Mouse (Mus musculus) forebrain, embryonic 13.5 days (tissue): ENCODE measurements around the gene Ccdc184. TPM values are rescaled to one million over a fixed set of nuclear protein-coding genes. Genes with fewer than 3 reads are reported as not detected.

ENCODE experiments used
- ATAC-seq: fragments of 200-750 bp; cut with Nextera tagmentation; 2 replicates; pipeline ENCODE4 v1.8.0; 2017
- H3K27ac ChIP-seq: fragments of 300-500 bp; sonication (generic); 2 replicates; pipeline ENCODE4 v1.5.1; 2015; ENCODE audit warnings: inconsistent platforms, mild to moderate bottlenecking, moderate library complexity
- H3K27me3 ChIP-seq: fragments of 300-500 bp; sonication (generic); 2 replicates; pipeline ENCODE4 v1.6.1; 2015; ENCODE audit warnings: mild to moderate bottlenecking, inconsistent platforms
- H3K36me3 ChIP-seq: fragments of 300-500 bp; sonication (generic); 2 replicates; pipeline ENCODE4 v1.6.1; 2015; ENCODE audit warnings: mild to moderate bottlenecking, inconsistent platforms; ENCODE audit not compliant: poor library complexity, severe bottlenecking
- H3K4me1 ChIP-seq: fragments of 300-500 bp; sonication (generic); 2 replicates; pipeline ENCODE4 v1.6.1; 2015; ENCODE audit warnings: inconsistent platforms
- H3K4me2 ChIP-seq: fragments of 300-500 bp; sonication (generic); 2 replicates; pipeline ENCODE4 v1.6.1; 2015; ENCODE audit warnings: inconsistent platforms, mild to moderate bottlenecking, moderate library complexity
- H3K4me3 ChIP-seq: fragments of 300-500 bp; sonication (generic); 2 replicates; pipeline ENCODE4 v1.5.1; 2015; ENCODE audit warnings: mild to moderate bottlenecking, inconsistent platforms
- H3K9ac ChIP-seq: fragments of 300-500 bp; sonication (generic); 2 replicates; pipeline ENCODE4 v1.6.1; 2015; ENCODE audit warnings: mild to moderate bottlenecking, inconsistent platforms
- H3K9me3 ChIP-seq: fragments of 300-500 bp; sonication (generic); replicated peaks from 2 replicates; pipeline ENCODE4 v1.6.1; 2016; ENCODE audit warnings: inconsistent platforms
- WGBS: fragments of 180-500 bp; shearing (Covaris S2); methylation state at CpG from one replicate; pipeline ENCODE4 v1.1.7; 2015; 5-methylcytosine and 5-hydroxymethylcytosine counted together
- polyA plus RNA-seq: library from polyadenylated mRNA; unstranded; fragments of >200 nt; fragmentation: Nextera tagmentation; extraction: Ambion mirVana; gene quantifications from 2 replicates; pipeline ENCODE4 v1.2.1, GENCODE M21; 2015

Ccdc184 gene
- polyA plus RNA-seq, 1 experiment from 2014 or later = 19.4 TPM

GRCm38 (mm10) chr15:98157253-98157652 is 9.7 kb upstream of the Ccdc184 start:
- no peak overlapping the region for H3K9ac ChIP-seq
- H3K27me3 ChIP-seq = no peaks in the 10 kb centered on the region
- H3K27ac ChIP-seq = no peak overlapping the region
- no peak overlapping the region for H3K4me3 ChIP-seq
- H3K9me3 ChIP-seq = no peaks in the 10 kb centered on the region
- ATAC-seq = no peak
- no peaks in the 10 kb centered on the region for H3K4me1 ChIP-seq
- H3K4me2 ChIP-seq = no peak overlapping the region
- WGBS = 92% methylated on average over 1 of the region's 1 CpGs
- no peaks in the 10 kb centered on the region for H3K36me3 ChIP-seq

DNA sequence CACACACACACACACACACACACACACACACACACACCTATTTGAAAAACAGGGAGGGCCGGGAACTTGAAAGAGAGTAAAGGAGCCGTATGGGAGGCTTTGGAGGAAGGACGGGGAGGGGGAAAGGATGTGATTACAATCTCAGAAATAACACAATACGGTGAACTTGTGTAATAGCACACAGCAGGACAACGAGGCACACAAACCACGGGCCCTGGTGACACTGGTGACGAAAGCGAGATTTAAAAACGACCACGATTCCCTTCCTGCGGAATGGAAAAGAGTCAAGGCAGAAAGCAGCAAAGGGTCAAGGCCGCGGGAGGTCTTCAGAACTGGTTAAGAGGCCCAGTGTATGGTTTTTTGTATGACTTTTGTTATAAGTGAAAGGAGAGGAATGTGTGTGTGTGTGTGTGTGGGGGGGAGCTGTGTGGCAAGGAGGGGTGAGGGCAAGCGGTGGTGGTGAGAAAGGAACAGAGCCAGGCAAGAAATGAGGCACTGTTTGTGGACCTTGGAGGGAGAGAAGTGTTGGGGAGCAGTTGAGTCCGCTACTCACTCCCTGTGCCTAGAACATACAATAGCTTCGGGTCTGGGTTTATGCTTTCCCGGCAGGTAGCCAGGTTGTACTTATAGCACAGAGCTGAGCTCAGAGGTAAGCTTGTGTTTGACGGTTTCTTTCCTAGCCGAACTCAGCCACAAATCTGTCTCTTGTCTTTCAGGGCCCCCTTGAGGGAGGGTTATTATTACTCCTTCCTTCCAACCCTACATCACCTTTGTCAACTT is 5.7 kb upstream of the Ccdc184 start:
- Histone ChIP-seq H3K27me3 (0 out of 2 replicates have a peak, but pooled peaks cover 2% of the 10 kb centered on the region), H3K36me3 (no peaks in the 10 kb centered on the region), H3K27ac (no peak overlapping the region), H3K9me3 (no peaks in the 10 kb centered on the region), H3K9ac (no peak overlapping the region), H3K4me1 (peaks cover under 1% of the 10 kb centered on the region; the same call in 1 of the 2 replicates), H3K4me3 (no peak overlapping the region), H3K4me2 (no peak overlapping the region)
- 49% methylated on average over 19 of the region's 19 CpGs for WGBS
- ATAC-seq = no peak

- no peak overlapping the region for H3K4me2 ChIP-seq
- H3K27ac ChIP-seq = no peak overlapping the region
- 77% methylated on average over 4 of the region's 4 CpGs for WGBS
- ATAC-seq = no peak
- 0 out of 2 replicates have a peak, but pooled peaks cover 2% of the 10 kb centered on the region for H3K27me3 ChIP-seq
- H3K9ac ChIP-seq = no peak overlapping the region
- no peaks in the 10 kb centered on the region for H3K36me3 ChIP-seq
- H3K4me3 ChIP-seq = no peak overlapping the region
- no peaks in the 10 kb centered on the region for H3K9me3 ChIP-seq
- H3K4me1 ChIP-seq = peaks cover 9% of the 10 kb centered on the region
These were observed 4.4 kb upstream of the Ccdc184 start for GRCm38 (mm10) chr15:98162561-98162960.

DNA sequence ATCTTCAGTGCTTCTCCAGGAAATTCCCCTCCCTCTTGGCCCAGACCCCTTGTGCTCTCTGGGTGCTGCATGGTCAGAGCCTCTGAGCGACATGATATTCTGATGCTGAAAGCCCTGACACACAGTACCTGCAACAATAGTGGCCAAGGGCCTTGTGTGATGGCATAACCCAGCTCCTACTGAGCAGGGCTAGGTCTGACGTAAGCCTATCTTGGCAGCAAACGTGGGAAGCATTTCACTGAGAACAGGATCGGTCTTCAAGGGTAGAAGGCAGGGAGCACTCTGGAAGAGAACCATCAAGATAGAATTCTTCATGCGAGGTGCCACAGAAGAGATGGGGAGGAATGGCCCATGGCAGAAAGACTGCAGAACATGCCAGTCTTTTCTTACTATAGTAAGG is 1.4 kb upstream of the Ccdc184 start, which contains the start of gene Asb8:
Asb8 (minus strand) TSS at position 101 of the 400 bp plus-strand sequence.
- H3K9ac ChIP-seq = no peak within 1 kb of the TSS
- WGBS = 83% methylated on average over 5 of the region's 5 CpGs
- H3K36me3 ChIP-seq = no peaks in the 10 kb centered on the region
- H3K27me3 ChIP-seq = peaks cover 31% of the 10 kb centered on the region
- H3K4me2 ChIP-seq = peak within 1 kb of the TSS; percentile 86; the same call in 1 of the 2 replicates
- H3K27ac ChIP-seq = no peak within 1 kb of the TSS
- H3K9me3 ChIP-seq = no peaks in the 10 kb centered on the region
- ATAC-seq = no peak
- H3K4me1 ChIP-seq = peaks cover 37% of the 10 kb centered on the region
- H3K4me3 ChIP-seq = 0 out of 2 replicates have a peak within 1 kb of the TSS, but pooled peaks have one; percentile 57

DNA sequence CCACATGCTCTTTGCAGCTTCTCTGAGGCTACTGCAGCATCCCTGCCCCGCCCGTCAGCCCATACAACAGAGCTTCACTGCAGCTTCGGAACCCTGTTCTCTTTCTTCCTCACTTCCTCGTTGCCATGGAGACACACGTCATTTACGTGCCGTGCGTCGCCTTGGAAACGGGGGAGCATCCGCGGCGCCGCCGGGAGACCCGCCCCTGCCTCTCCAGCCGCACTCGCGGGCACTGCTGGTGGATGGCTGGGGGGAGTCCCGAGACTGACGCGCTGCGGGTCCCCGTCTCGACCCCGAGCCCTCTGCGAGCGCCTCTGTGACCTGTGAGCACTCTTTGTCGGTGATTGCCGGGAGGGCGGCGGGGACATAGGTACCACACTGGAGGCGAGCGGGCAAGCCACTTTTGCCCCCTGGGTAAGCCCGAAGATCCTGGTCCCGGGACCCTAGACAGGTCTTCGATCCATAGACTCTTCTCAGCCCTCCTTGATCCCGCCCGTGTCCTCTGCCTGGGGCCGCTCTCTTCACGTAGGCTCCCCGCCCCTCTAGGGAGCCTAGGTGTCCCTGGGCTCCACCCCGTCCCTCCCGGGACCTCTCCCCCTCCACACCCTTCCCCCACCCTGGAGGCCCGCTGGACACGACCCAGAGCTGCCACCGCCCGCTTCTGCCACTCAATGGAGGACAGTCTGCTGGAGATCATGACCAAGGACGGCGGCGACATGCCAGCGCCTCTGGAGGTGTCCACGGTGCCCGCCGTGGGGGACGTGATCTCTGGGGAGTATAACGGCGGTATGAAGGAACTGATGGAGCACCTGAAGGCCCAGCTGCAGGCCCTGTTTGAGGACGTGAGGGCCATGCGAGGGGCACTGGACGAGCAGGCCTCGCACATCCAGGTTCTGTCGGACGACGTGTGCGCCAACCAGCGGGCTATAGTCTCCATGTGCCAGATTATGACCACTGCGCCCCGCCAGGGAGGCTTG is 975 bp downstream of the Ccdc184 start:
- H3K27ac ChIP-seq = peak overlapping the region; percentile 95
- under 1% methylated on average over 69 of the region's 69 CpGs for WGBS
- H3K27me3 ChIP-seq = peaks cover 46% of the 10 kb centered on the region
- H3K36me3 ChIP-seq = no peaks in the 10 kb centered on the region
- H3K9ac ChIP-seq = peak overlapping the region; percentile 70
- peak overlapping the region; percentile 86 for H3K4me2 ChIP-seq
- H3K9me3 ChIP-seq = no peaks in the 10 kb centered on the region
- ATAC-seq = peak; percentile 97
- peaks cover 37% of the 10 kb centered on the region for H3K4me1 ChIP-seq
- peak overlapping the region; percentile 57 for H3K4me3 ChIP-seq

GRCm38 (mm10) chr15:98168622-98169004 is 1.7 kb downstream of the Ccdc184 start:
- Histone ChIP-seq H3K9me3 (no peaks in the 10 kb centered on the region), H3K36me3 (no peaks in the 10 kb centered on the region), H3K4me1 (peaks cover 37% of the 10 kb centered on the region), H3K4me3 (peak overlapping the region; percentile 57), H3K4me2 (peak overlapping the region; percentile 86), H3K9ac (peak overlapping the region; percentile 70), H3K27ac (no peak overlapping the region), H3K27me3 (peaks cover 48% of the 10 kb centered on the region)
- 4% methylated on average over 19 of the region's 19 CpGs for WGBS
- ATAC-seq = no peak

DNA sequence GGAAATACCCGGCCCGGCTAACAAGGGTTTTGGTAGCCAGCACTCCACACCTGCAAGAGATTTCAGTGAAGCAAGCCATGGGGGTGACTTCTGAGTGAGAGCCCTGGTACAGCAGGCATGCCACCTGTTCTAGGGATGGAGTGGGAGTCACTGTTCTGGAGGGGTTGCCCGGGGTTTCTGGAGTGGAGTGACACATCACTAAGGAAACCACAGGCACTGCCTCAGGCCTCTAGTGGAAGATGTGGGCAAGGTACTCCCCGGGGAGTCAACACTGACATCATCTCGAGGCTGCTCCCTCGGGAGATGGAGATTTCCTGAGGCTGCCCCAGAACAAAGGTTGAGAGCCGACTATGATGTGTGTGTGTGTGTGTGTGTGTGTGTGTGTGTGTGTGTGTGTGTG is 3.4 kb downstream of the Ccdc184 start:
- Histone ChIP-seq H3K27me3 (peaks cover 54% of the 10 kb centered on the region), H3K9me3 (no peaks in the 10 kb centered on the region), H3K4me1 (peaks cover 40% of the 10 kb centered on the region), H3K9ac (peak overlapping the region; percentile 48), H3K27ac (no peak overlapping the region), H3K36me3 (no peaks in the 10 kb centered on the region), H3K4me3 (peak overlapping the region; percentile 57), H3K4me2 (peak overlapping the region; percentile 86)
- no peak for ATAC-seq
- WGBS = 35% methylated on average over 7 of the region's 7 CpGs

- 76% methylated on average over 9 of the region's 9 CpGs for WGBS
- peak overlapping the region; percentile 86 for H3K4me2 ChIP-seq
- no peak overlapping the region for H3K27ac ChIP-seq
- no peaks in the 10 kb centered on the region for H3K9me3 ChIP-seq
- no peak for ATAC-seq
- H3K9ac ChIP-seq = no peak overlapping the region
- no peaks in the 10 kb centered on the region for H3K36me3 ChIP-seq
- peaks cover 52% of the 10 kb centered on the region for H3K27me3 ChIP-seq
- H3K4me1 ChIP-seq = peaks cover 40% of the 10 kb centered on the region
- H3K4me3 ChIP-seq = no peak overlapping the region
These were observed 4.0 kb downstream of the Ccdc184 start for GRCm38 (mm10) chr15:98170917-98171316.

DNA sequence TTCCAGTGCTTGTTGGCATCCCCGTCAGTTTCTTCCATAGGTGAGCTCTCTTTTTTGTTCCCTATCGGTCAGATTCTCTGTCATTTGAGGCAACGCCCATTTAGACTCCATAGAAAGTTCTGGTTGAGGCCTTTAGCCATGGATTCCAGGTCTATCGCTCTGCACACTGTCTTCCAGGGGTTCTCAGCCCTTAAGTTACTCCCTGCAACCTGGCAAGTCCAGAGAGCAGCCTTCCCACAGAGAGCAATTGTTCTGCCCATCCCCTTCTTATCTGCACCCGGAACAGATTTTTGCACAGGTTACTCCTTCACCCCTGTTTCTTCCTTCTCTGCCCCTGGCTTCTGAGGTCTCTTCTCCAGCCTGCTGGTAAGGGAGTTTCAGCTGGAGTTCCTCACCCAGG is 5.2 kb downstream of the Ccdc184 start:
- 67% methylated on average over 5 of the region's 5 CpGs for WGBS
- no peak for ATAC-seq
- H3K4me3 ChIP-seq = no peak overlapping the region
- H3K9ac ChIP-seq = no peak overlapping the region
- H3K4me1 ChIP-seq = peaks cover 31% of the 10 kb centered on the region
- no peaks in the 10 kb centered on the region for H3K36me3 ChIP-seq
- H3K27ac ChIP-seq = no peak overlapping the region
- no peak overlapping the region for H3K4me2 ChIP-seq
- no peaks in the 10 kb centered on the region for H3K9me3 ChIP-seq
- peaks cover 57% of the 10 kb centered on the region for H3K27me3 ChIP-seq

- no peak overlapping the region for H3K27ac ChIP-seq
- no peaks in the 10 kb centered on the region for H3K36me3 ChIP-seq
- WGBS = 21% methylated on average over 8 of the region's 8 CpGs
- 0 out of 2 replicates have a peak overlapping the region, but pooled peaks have one; percentile 1 for H3K4me2 ChIP-seq
- no peaks in the 10 kb centered on the region for H3K9me3 ChIP-seq
- H3K27me3 ChIP-seq = peaks cover 56% of the 10 kb centered on the region
- H3K9ac ChIP-seq = no peak overlapping the region
- ATAC-seq = no peak
- H3K4me3 ChIP-seq = no peak overlapping the region
- H3K4me1 ChIP-seq = peaks cover 20% of the 10 kb centered on the region
These were observed 6.9 kb downstream of the Ccdc184 start for GRCm38 (mm10) chr15:98173821-98174220.

DNA sequence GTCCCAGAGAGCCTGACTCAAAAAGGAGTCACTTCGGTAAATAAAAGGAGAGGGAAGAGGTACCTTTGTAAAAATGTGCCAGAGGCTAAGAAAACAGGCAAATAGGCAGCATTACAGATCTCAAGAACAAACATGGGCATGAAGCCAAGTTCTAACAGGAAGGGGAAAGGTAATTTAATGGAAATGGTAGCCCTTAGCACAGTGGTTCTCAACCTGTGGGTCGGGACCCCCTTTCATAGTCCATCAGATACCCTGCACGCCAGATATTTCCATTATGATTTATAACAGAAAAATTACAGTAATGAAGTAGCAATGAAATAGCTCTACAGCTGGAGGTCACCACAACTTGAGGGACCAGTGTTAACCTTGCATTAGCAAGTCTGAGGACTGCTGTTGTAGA is 10.4 kb downstream of the Ccdc184 start:
- Histone ChIP-seq H3K9ac (no peak overlapping the region), H3K9me3 (no peaks in the 10 kb centered on the region), H3K4me1 (peaks cover 9% of the 10 kb centered on the region), H3K36me3 (no peaks in the 10 kb centered on the region), H3K4me3 (no peak overlapping the region), H3K27me3 (peaks cover 37% of the 10 kb centered on the region), H3K4me2 (no peak overlapping the region), H3K27ac (no peak overlapping the region)
- ATAC-seq = no peak
- 80% methylated on average over 3 of the region's 3 CpGs for WGBS
